Mouse (Mus musculus): ENCODE results near the gene Mrpl28. TPM values are rescaled to one million over a fixed set of nuclear protein-coding genes. Genes with fewer than 3 reads are reported as not detected.

The Mrpl28 gene
- total RNA-seq (2014; fragmentation: Nextera tagmentation) (25.6 and 40.2 TPM in 2 replicates), total RNA-seq (2017) (55.7 and 77.6 TPM in 2 replicates), polyA plus RNA-seq (2012) (326 and 332 TPM in 2 replicates)

- DNase-seq (ENCODE audit: low spot score), result peak; percentile 92
- H3K9me3 ChIP-seq (replicated peaks), result no peaks in the 10 kb centered on the region
- peaks cover 48% of the 10 kb centered on the region for H3K36me3 ChIP-seq (replicated peaks)
- peaks cover 8% of the 10 kb centered on the region; the same call in 1 of the 2 replicates for H3K27me3 ChIP-seq (ENCODE audit: insufficient read depth, low read length)
- peaks cover 46% of the 10 kb centered on the region for H3K4me1 ChIP-seq (ENCODE audit: insufficient read depth, low read depth, low read length)
- H3K4me3 ChIP-seq (ENCODE audit: low read depth, low read length), result peak within 1 kb of the TSS; percentile 86
- peak; percentile 89 for ATAC-seq (ENCODE audit: extremely low read depth, insufficient number of reproducible peaks, low FRiP score, poor library complexity, severe bottlenecking)
- TF ChIP-seq CTCF (IDR thresholded peaks at IDR 0.05; ENCODE audit: low read depth, low read length) (no peak), GATA1 (IDR thresholded peaks at IDR 0.05; ENCODE audit: borderline replicate concordance, low read length) (no peak), TAL1 (conservative IDR thresholded peaks at IDR 0.05; ENCODE audit: low read depth, low read length) (no peak)
Observed at GRCm38 (mm10) chr17:26123267-26123684, at the start of gene Mrpl28. Mrpl28 (plus strand) TSS chr17:26123500.

DNA sequence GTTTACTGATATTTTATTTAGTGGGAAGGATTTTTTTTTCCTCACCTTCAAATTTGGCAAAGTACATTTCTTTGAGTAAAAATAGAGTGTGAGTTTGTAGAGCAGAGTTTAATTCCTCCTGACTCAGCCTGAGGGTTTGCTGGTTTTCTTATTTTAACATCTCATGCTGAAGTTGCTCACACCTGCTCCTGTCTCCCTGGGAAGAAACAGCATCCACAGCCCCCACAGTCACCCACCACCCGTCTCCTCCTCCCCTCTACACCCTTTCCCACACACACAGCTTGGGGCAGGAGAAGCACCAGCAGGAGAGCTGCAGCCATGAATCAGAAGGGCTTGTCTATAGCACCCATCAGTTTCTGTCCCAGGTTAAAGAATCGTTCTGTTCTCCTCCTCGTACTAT, 48.1 kb upstream of the Mrpl28 start:
- ATAC-seq (ENCODE audit: extremely low read depth, insufficient number of reproducible peaks, low FRiP score, poor library complexity, severe bottlenecking), result no peak

GRCm38 (mm10) chr17:26078851-26079250, 44.4 kb upstream of the Mrpl28 start:
- no peak for DNase-seq (ENCODE audit: low spot score)
- Histone ChIP-seq H3K27me3 (ENCODE audit: insufficient read depth, low read length) (peaks cover 15% of the 10 kb centered on the region), H3K4me1 (ENCODE audit: insufficient read depth, low read depth, low read length) (no peaks in the 10 kb centered on the region; the same call in none of the 2 replicates), H3K9me3 (replicated peaks) (no peaks in the 10 kb centered on the region), H3K36me3 (replicated peaks) (peaks cover 3% of the 10 kb centered on the region), H3K4me3 (ENCODE audit: low read depth, low read length) (no peak overlapping the region)
- TF ChIP-seq POLR2AphosphoS5 (IDR thresholded peaks at IDR 0.05; ENCODE audit: insufficient replicate concordance, low read depth, low read length), result no peak
- no peak for TF ChIP-seq CTCF (IDR thresholded peaks at IDR 0.05; ENCODE audit: low read depth, low read length)
- TF ChIP-seq GATA2 (IDR thresholded peaks at IDR 0.05; ENCODE audit: borderline replicate concordance, low read depth, low read length), result no peak
- no peak for TF ChIP-seq GATA1 (IDR thresholded peaks at IDR 0.05; ENCODE audit: borderline replicate concordance, low read length)
- TF ChIP-seq TAL1 (conservative IDR thresholded peaks at IDR 0.05; ENCODE audit: low read depth, low read length), result no peak
- ATAC-seq (ENCODE audit: extremely low read depth, insufficient number of reproducible peaks, low FRiP score, poor library complexity, severe bottlenecking), result no peak

More for the DNA sequence above, 48.1 kb upstream of the Mrpl28 start:
- TF ChIP-seq TAL1 (conservative IDR thresholded peaks at IDR 0.05; ENCODE audit: low read depth, low read length) (no peak), GATA2 (IDR thresholded peaks at IDR 0.05; ENCODE audit: borderline replicate concordance, low read depth, low read length) (no peak), POLR2AphosphoS5 (IDR thresholded peaks at IDR 0.05; ENCODE audit: insufficient replicate concordance, low read depth, low read length) (no peak), GATA1 (IDR thresholded peaks at IDR 0.05; ENCODE audit: borderline replicate concordance, low read length) (no peak), CTCF (IDR thresholded peaks at IDR 0.05; ENCODE audit: low read depth, low read length) (no peak)
- no peak for DNase-seq (ENCODE audit: low spot score)
- H3K4me3 ChIP-seq (ENCODE audit: low read depth, low read length), result no peak overlapping the region
- no peaks in the 10 kb centered on the region for H3K9me3 ChIP-seq (replicated peaks)
- H3K27me3 ChIP-seq (ENCODE audit: insufficient read depth, low read length), result peaks cover 27% of the 10 kb centered on the region
- peaks cover under 1% of the 10 kb centered on the region for H3K4me1 ChIP-seq (ENCODE audit: insufficient read depth, low read depth, low read length)
- no peaks in the 10 kb centered on the region for H3K36me3 ChIP-seq (replicated peaks)

GRCm38 (mm10) chr17:26080867-26081266, 42.4 kb upstream of the Mrpl28 start:
- DNase-seq (ENCODE audit: low spot score) (no peak), ATAC-seq (ENCODE audit: extremely low read depth, insufficient number of reproducible peaks, low FRiP score, poor library complexity, severe bottlenecking) (no peak)
- peaks cover 3% of the 10 kb centered on the region for H3K36me3 ChIP-seq (replicated peaks)
- TF ChIP-seq POLR2AphosphoS5 (IDR thresholded peaks at IDR 0.05; ENCODE audit: insufficient replicate concordance, low read depth, low read length) (no peak), CTCF (IDR thresholded peaks at IDR 0.05; ENCODE audit: low read depth, low read length) (no peak), GATA1 (IDR thresholded peaks at IDR 0.05; ENCODE audit: borderline replicate concordance, low read length) (no peak), TAL1 (conservative IDR thresholded peaks at IDR 0.05; ENCODE audit: low read depth, low read length) (no peak), GATA2 (IDR thresholded peaks at IDR 0.05; ENCODE audit: borderline replicate concordance, low read depth, low read length) (no peak)
- no peak overlapping the region for H3K4me3 ChIP-seq (ENCODE audit: low read depth, low read length)
- H3K27me3 ChIP-seq (ENCODE audit: insufficient read depth, low read length), result peaks cover 10% of the 10 kb centered on the region
- H3K9me3 ChIP-seq (replicated peaks), result no peaks in the 10 kb centered on the region
- H3K4me1 ChIP-seq (ENCODE audit: insufficient read depth, low read depth, low read length), result no peaks in the 10 kb centered on the region; the same call in none of the 2 replicates

DNA sequence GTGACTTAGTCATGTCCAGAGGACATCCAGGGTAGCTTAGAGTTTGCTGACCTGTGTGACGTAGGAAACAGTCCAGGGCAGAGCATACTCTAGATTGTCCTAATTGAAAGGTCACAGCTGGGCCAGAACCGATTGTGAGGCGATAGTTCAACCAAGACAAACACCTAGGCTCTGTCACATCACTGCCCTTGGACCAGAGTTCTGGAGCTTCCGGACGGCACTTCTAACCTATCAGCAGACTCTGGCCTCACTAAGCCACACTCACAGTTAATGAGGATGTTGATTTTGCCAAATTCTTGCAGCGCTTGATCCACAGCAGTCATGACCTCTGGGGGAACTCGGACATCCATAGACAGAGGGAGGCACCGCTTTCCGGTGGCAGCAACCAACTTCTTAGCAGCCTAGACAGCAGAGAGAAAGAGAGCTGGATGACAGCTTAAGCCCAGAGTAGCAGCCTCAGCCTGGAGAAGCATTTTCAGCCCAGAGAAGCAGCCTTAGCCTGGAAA, 36.2 kb upstream of the Mrpl28 start:
- Histone ChIP-seq H3K4me3 (ENCODE audit: low read depth, low read length) (no peak overlapping the region), H3K9me3 (replicated peaks) (no peaks in the 10 kb centered on the region), H3K36me3 (replicated peaks) (peaks cover 22% of the 10 kb centered on the region), H3K4me1 (ENCODE audit: insufficient read depth, low read depth, low read length) (peaks cover 11% of the 10 kb centered on the region), H3K27me3 (ENCODE audit: insufficient read depth, low read length) (no peaks in the 10 kb centered on the region)
- no peak for ATAC-seq (ENCODE audit: extremely low read depth, insufficient number of reproducible peaks, low FRiP score, poor library complexity, severe bottlenecking)
- TF ChIP-seq CTCF (IDR thresholded peaks at IDR 0.05; ENCODE audit: low read depth, low read length) (no peak), TAL1 (conservative IDR thresholded peaks at IDR 0.05; ENCODE audit: low read depth, low read length) (no peak), GATA2 (IDR thresholded peaks at IDR 0.05; ENCODE audit: borderline replicate concordance, low read depth, low read length) (no peak), POLR2AphosphoS5 (IDR thresholded peaks at IDR 0.05; ENCODE audit: insufficient replicate concordance, low read depth, low read length) (no peak), GATA1 (IDR thresholded peaks at IDR 0.05; ENCODE audit: borderline replicate concordance, low read length) (no peak)
- DNase-seq (ENCODE audit: low spot score), result no peak

GRCm38 (mm10) chr17:26089905-26090632, 33.2 kb upstream of the Mrpl28 start, which contains the start of gene Decr2:
Decr2 (minus strand) TSS chr17:26090337.
- no peak for TF ChIP-seq GATA1 (IDR thresholded peaks at IDR 0.05; ENCODE audit: borderline replicate concordance, low read length)
- TF ChIP-seq CTCF (IDR thresholded peaks at IDR 0.05; ENCODE audit: low read depth, low read length), result peak; percentile 76
- no peak for TF ChIP-seq GATA2 (IDR thresholded peaks at IDR 0.05; ENCODE audit: borderline replicate concordance, low read depth, low read length)
- TF ChIP-seq TAL1 (conservative IDR thresholded peaks at IDR 0.05; ENCODE audit: low read depth, low read length), result no peak
- peak; percentile 73 for DNase-seq (ENCODE audit: low spot score)
- ATAC-seq (ENCODE audit: extremely low read depth, insufficient number of reproducible peaks, low FRiP score, poor library complexity, severe bottlenecking), result peak; percentile 49
- peaks cover 28% of the 10 kb centered on the region for H3K4me1 ChIP-seq (ENCODE audit: insufficient read depth, low read depth, low read length)
- no peaks in the 10 kb centered on the region for H3K27me3 ChIP-seq (ENCODE audit: insufficient read depth, low read length)
- H3K36me3 ChIP-seq (replicated peaks), result peaks cover 37% of the 10 kb centered on the region
- no peaks in the 10 kb centered on the region for H3K9me3 ChIP-seq (replicated peaks)
- peak within 1 kb of the TSS; percentile 68 for H3K4me3 ChIP-seq (ENCODE audit: low read depth, low read length)

All from G1E (cell line).